Mouse (Mus musculus) midbrain, embryonic 14.5 days (tissue): ENCODE results near the gene Grin1. TPM values are rescaled to one million over a fixed set of nuclear protein-coding genes. Genes with fewer than 3 reads are reported as not detected.

ENCODE experiments used
- ATAC-seq: fragments of 200-750 bp; cut with Nextera tagmentation; 2 replicates; pipeline ENCODE4 v1.8.0; 2017; ENCODE audit warnings: moderate number of reproducible peaks, moderate library complexity; ENCODE audit not compliant: low FRiP score, low TSS enrichment
- DNase-seq: peaks from one replicate; pipeline ENCODE4 v3.0.0-alpha.2; 2015
- H3K27ac ChIP-seq: fragments of 300-500 bp; sonication (generic); replicated peaks from 2 replicates; pipeline ENCODE4 v1.5.1; 2014; ENCODE audit warnings: mild to moderate bottlenecking, low read depth, low read length, moderate library complexity
- H3K27me3 ChIP-seq: fragments of 300-500 bp; sonication (generic); 2 replicates; pipeline ENCODE4 v1.6.1; 2014; ENCODE audit warnings: low read length, control low read depth, mixed read lengths; ENCODE audit not compliant: control insufficient read depth, insufficient read depth
- H3K36me3 ChIP-seq: fragments of 300-500 bp; sonication (generic); 2 replicates; pipeline ENCODE4 v1.6.1; 2014; ENCODE audit warnings: low read length, control low read depth; ENCODE audit not compliant: control insufficient read depth, insufficient read depth
- H3K4me1 ChIP-seq: fragments of 300-500 bp; sonication (generic); 2 replicates; pipeline ENCODE4 v1.6.1; 2014; ENCODE audit warnings: mild to moderate bottlenecking, antibody characterized with exemption, low read length, control low read depth; ENCODE audit not compliant: control insufficient read depth, insufficient read depth
- H3K4me2 ChIP-seq: fragments of 300-500 bp; sonication (generic); 2 replicates; pipeline ENCODE4 v1.6.1; 2014; ENCODE audit warnings: mild to moderate bottlenecking, low read length, moderate library complexity
- H3K4me3 ChIP-seq: fragments of 300-500 bp; sonication (generic); replicated peaks from 2 replicates; pipeline ENCODE4 v1.5.1; 2014; ENCODE audit warnings: low read depth, low read length
- H3K9ac ChIP-seq: fragments of 300-500 bp; sonication (generic); replicated peaks from 2 replicates; pipeline ENCODE4 v1.6.1; 2014; ENCODE audit warnings: mild to moderate bottlenecking, low read length, moderate library complexity
- H3K9me3 ChIP-seq: fragments of 300-500 bp; sonication (generic); 2 replicates; pipeline ENCODE4 v1.6.1; 2016; ENCODE audit warnings: low read length, control low read depth, mixed read lengths; ENCODE audit not compliant: control insufficient read depth
- WGBS: fragments of 180-500 bp; shearing (Covaris S2); extraction: QIAGEN DNeasy Blood & Tissue Kit; methylation state at CpG from one replicate; pipeline ENCODE4 v1.1.7; 2014; 5-methylcytosine and 5-hydroxymethylcytosine counted together
- polyA plus RNA-seq: library from polyadenylated mRNA; unstranded; fragments of >200 nt; fragmentation: Nextera tagmentation; extraction: Ambion mirVana; gene quantifications from 2 replicates; pipeline ENCODE4 v1.2.1, GENCODE M21; 2014

Gene Grin1
- polyA plus RNA-seq, 1 experiment from 2014 or later: 40.5 TPM

- Histone ChIP-seq H3K36me3 (peaks cover 27% of the 10 kb centered on the region), H3K9ac (peak overlapping the region; percentile 16; the same call in 1 of the 2 replicates), H3K4me2 (peak overlapping the region; percentile 100), H3K27ac (0 out of 2 replicates have a peak overlapping the region, but pooled peaks have one; percentile 52), H3K4me3 (no peak overlapping the region), H3K27me3 (peaks cover 9% of the 10 kb centered on the region), H3K4me1 (peaks cover 59% of the 10 kb centered on the region), H3K9me3 (no peaks in the 10 kb centered on the region)
- no peak for ATAC-seq
- no peak for DNase-seq
Observed at GRCm38 (mm10) chr2:25267241-25267640, 51.7 kb downstream of the Grin1 start.

- Histone ChIP-seq H3K9me3 (no peaks in the 10 kb centered on the region), H3K36me3 (peaks cover 27% of the 10 kb centered on the region), H3K27me3 (peaks cover 9% of the 10 kb centered on the region), H3K9ac (peak overlapping the region; percentile 16; the same call in 1 of the 2 replicates), H3K4me2 (peak overlapping the region; percentile 100), H3K27ac (0 out of 2 replicates have a peak overlapping the region, but pooled peaks have one; percentile 52), H3K4me3 (no peak overlapping the region), H3K4me1 (peaks cover 59% of the 10 kb centered on the region)
- peak; percentile 35 for DNase-seq
- 50% methylated on average over 2 of the region's 2 CpGs for WGBS
- ATAC-seq: no peak
Observed at GRCm38 (mm10) chr2:25266720-25267119, 52.3 kb downstream of the Grin1 start.

- peaks cover 9% of the 10 kb centered on the region for H3K27me3 ChIP-seq
- H3K4me2 ChIP-seq: peak overlapping the region; percentile 100
- DNase-seq (no peak), ATAC-seq (no peak)
- peak overlapping the region; percentile 31; the same call in 1 of the 2 replicates for H3K9ac ChIP-seq
- H3K36me3 ChIP-seq: peaks cover 27% of the 10 kb centered on the region
- no peak overlapping the region for H3K27ac ChIP-seq
- WGBS: 70% methylated on average over 6 of the region's 6 CpGs
- H3K4me3 ChIP-seq: no peak overlapping the region
- H3K9me3 ChIP-seq: no peaks in the 10 kb centered on the region
- peaks cover 53% of the 10 kb centered on the region for H3K4me1 ChIP-seq
Observed at GRCm38 (mm10) chr2:25265897-25266656, 52.9 kb downstream of the Grin1 start.

- DNase-seq (no peak), ATAC-seq (no peak)
- Histone ChIP-seq H3K4me2 (peak overlapping the region; percentile 100), H3K36me3 (peaks cover 18% of the 10 kb centered on the region), H3K9ac (no peak overlapping the region; the same call in 1 of the 2 replicates), H3K4me1 (peaks cover 47% of the 10 kb centered on the region), H3K27ac (no peak overlapping the region), H3K4me3 (0 out of 2 replicates have a peak overlapping the region, but pooled peaks have one; percentile 12), H3K27me3 (peaks cover 9% of the 10 kb centered on the region), H3K9me3 (no peaks in the 10 kb centered on the region)
- 73% methylated on average over 3 of the region's 3 CpGs for WGBS
Observed at GRCm38 (mm10) chr2:25264851-25265250, 54.1 kb downstream of the Grin1 start.

GRCm38 (mm10) chr2:25264286-25264660 lies 54.7 kb downstream of the Grin1 start:
- peak overlapping the region; percentile 100 for H3K4me2 ChIP-seq
- no peak overlapping the region; the same call in 1 of the 2 replicates for H3K9ac ChIP-seq
- H3K27ac ChIP-seq: no peak overlapping the region
- H3K4me1 ChIP-seq: peaks cover 47% of the 10 kb centered on the region
- DNase-seq: no peak
- peaks cover 9% of the 10 kb centered on the region for H3K27me3 ChIP-seq
- no peak overlapping the region; the same call in 1 of the 2 replicates for H3K4me3 ChIP-seq
- 77% methylated on average over 5 of the region's 5 CpGs for WGBS
- ATAC-seq: no peak
- no peaks in the 10 kb centered on the region for H3K9me3 ChIP-seq
- peaks cover 12% of the 10 kb centered on the region for H3K36me3 ChIP-seq

GRCm38 (mm10) chr2:25263623-25264285 lies 55.2 kb downstream of the Grin1 start:
- H3K9ac ChIP-seq: peak overlapping the region; percentile 68

GRCm38 (mm10) chr2:25262795-25263622 lies 56.0 kb downstream of the Grin1 start:
- H3K4me1 ChIP-seq: peaks cover 47% of the 10 kb centered on the region
- peak overlapping the region; percentile 68 for H3K9ac ChIP-seq
- peak; percentile 21 for ATAC-seq
- H3K27ac ChIP-seq: peak overlapping the region; percentile 74
- H3K4me3 ChIP-seq: peak overlapping the region; percentile 80
- under 1% methylated on average over 82 of the region's 82 CpGs for WGBS
- peak overlapping the region; percentile 100 for H3K4me2 ChIP-seq
- H3K36me3 ChIP-seq: no peaks in the 10 kb centered on the region
- peaks cover 9% of the 10 kb centered on the region for H3K27me3 ChIP-seq
- no peaks in the 10 kb centered on the region for H3K9me3 ChIP-seq
- peak; percentile 71 for DNase-seq

More at GRCm38 (mm10) chr2:25263623-25264285, 55.2 kb downstream of the Grin1 start:
- peaks cover 47% of the 10 kb centered on the region for H3K4me1 ChIP-seq
- H3K27ac ChIP-seq: no peak overlapping the region
- peaks cover 9% of the 10 kb centered on the region for H3K27me3 ChIP-seq
- H3K36me3 ChIP-seq: peaks cover 7% of the 10 kb centered on the region
- WGBS: 18% methylated on average over 12 of the region's 12 CpGs
- H3K4me2 ChIP-seq: peak overlapping the region; percentile 100
- DNase-seq: no peak
- H3K9me3 ChIP-seq: no peaks in the 10 kb centered on the region
- H3K4me3 ChIP-seq: peak overlapping the region; percentile 80
- ATAC-seq: no peak

GRCm38 (mm10) chr2:25262291-25262767 lies 56.7 kb downstream of the Grin1 start, which contains the start of gene Tprn:
Gene Tprn (plus strand): TSS chr2:25262618.
- peak within 1 kb of the TSS; percentile 80 for H3K4me3 ChIP-seq
- H3K27me3 ChIP-seq: peaks cover 9% of the 10 kb centered on the region
- no peaks in the 10 kb centered on the region for H3K36me3 ChIP-seq
- H3K9ac ChIP-seq: peak within 1 kb of the TSS; percentile 68
- H3K27ac ChIP-seq: peak within 1 kb of the TSS; percentile 74
- peak within 1 kb of the TSS; percentile 100 for H3K4me2 ChIP-seq
- DNase-seq: peak; percentile 97
- peaks cover 43% of the 10 kb centered on the region for H3K4me1 ChIP-seq
- H3K9me3 ChIP-seq: no peaks in the 10 kb centered on the region
- WGBS: under 1% methylated on average over 39 of the region's 39 CpGs
- peak; percentile 97 for ATAC-seq
